Mouse (Mus musculus) mouse trophoblast stem cell (cell line): Measurements from ENCODE around the gene Arl15.

Experiments
- in situ Hi-C, 2 experiments: fragments of 300-500 bp; cut with MseI, MboI; formaldehyde crosslinking; loops; 2 replicates in 1 of 2; 3 replicates in 1 of 2; pipeline ENCODE4 v1.15.1; 2025

Arl15 gene

GRCm38 (mm10) chr13:114190898-114191297, 396.6 kb downstream of the Arl15 start:
- in situ Hi-C loops: no loop called here

GRCm38 (mm10) chr13:114198252-114198799, 404.0 kb downstream of the Arl15 start:
- in situ Hi-C loops: no loop called here

DNA sequence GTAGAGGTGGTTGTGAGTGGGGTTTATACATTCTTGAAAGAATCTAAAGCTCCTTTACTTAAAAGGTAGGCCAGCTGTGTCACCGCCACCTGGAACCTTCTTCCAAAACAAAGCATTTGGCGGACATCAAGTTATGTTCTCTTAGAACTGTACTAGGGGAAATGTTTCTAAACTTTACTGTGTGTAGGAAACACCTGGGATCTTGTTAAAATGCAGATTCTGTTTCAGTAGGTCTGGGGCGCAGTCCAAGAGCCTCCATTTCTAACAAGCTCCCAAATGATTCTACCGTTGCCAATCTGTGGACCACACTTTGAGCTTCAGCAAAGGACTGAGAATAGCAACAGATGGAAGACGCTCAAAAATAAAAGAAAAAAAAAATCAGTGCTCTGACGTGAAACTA, 405.4 kb downstream of the Arl15 start:
- in situ Hi-C loops: no loop called here

DNA sequence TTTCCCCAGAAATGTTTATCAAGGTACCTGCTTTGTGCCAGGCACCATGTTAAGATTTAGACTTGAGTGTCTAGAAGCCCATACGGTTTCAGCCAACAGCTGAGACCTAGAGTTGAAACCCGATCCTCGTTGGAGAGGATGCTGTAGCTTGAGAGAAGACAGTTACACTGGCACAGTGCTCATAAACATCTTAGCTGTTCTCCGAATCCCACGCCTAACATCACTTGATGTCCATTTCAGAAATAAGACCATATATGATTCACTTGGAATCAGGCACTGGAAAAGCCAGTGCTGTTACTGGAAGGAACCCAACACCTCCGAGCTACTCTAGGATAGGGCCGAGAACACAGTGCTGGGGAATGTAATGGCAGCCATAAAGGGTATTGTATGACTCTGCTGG, 406.2 kb downstream of the Arl15 start:
- in situ Hi-C loops: no loop called here

DNA sequence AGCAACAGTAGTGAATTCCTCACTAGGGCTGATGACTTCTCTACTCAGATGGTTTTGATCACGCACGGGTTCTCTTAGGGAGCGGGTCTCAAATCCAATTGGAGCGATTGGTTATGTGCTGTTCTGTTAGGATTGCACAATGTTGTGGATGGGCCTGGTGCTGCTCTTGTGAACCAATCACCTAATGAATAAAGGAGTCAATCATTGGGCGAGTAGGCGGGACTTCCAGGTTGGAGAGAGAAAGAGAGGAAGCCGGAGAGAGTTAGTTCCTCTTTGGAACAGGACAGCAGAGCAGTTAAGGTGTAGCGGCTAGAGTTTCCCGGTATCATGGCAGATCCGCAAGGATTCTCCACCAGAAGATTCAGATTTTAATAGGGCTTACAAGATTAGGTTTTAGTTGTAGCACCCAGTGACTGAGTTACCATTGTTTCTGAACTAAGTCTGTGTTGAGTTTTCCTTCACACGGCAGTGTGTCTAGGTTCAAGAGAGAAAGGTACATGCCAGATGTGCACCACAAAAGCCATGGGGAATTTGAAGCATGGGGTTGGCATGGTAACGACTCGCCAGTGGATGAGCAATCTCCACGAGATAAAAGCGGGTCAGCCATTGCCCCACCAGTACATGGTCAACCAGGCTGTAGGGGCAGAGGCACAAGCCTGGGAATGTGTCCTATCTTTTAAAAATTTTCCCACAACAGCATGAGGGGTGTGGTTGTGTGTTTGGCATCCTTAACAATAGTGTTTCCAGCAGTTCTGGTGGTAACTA, 408.7 kb downstream of the Arl15 start:
- in situ Hi-C loops: no loop called here
